Mouse (Mus musculus) stomach, postnatal 0 days (tissue): Measurements from ENCODE around the gene Hsd17b13. TPM values are rescaled to one million over a fixed set of nuclear protein-coding genes. Genes with fewer than 3 reads are reported as not detected.
"Not testable (repeated sequence)": the region's sequence is repeated elsewhere in the genome, so short reads cannot be mapped to it uniquely, and the experiment has no call there.

Source experiments
- ATAC-seq: fragments of 200-750 bp; cut with Nextera tagmentation; 2 replicates; pipeline ENCODE4 v1.8.0; 2017; ENCODE audit not compliant: low FRiP score, low TSS enrichment
- DNase-seq: peaks from one replicate; pipeline ENCODE4 v3.0.0-alpha.2; 2016; ENCODE audit warnings: low spot score
- H3K27ac ChIP-seq: fragments of 300-500 bp; sonication (generic); replicated peaks from 2 replicates; pipeline ENCODE4 v1.5.1; 2014; ENCODE audit warnings: mild to moderate bottlenecking, control low read depth
- H3K27me3 ChIP-seq: fragments of 300-500 bp; sonication (generic); 2 replicates; pipeline ENCODE4 v1.6.1; 2014; ENCODE audit warnings: low read length; ENCODE audit not compliant: control insufficient read depth, insufficient read depth
- H3K36me3 ChIP-seq: fragments of 300-500 bp; sonication (generic); 2 replicates; pipeline ENCODE4 v1.6.1; 2014; ENCODE audit warnings: low read length, mixed read lengths; ENCODE audit not compliant: control insufficient read depth, insufficient read depth
- H3K4me1 ChIP-seq: fragments of 300-500 bp; sonication (generic); replicated peaks from 2 replicates; pipeline ENCODE4 v1.6.1; 2014; ENCODE audit warnings: antibody characterized with exemption; ENCODE audit not compliant: control insufficient read depth, insufficient read depth
- H3K4me2 ChIP-seq: fragments of 300-500 bp; sonication (generic); replicated peaks from 2 replicates; pipeline ENCODE4 v1.6.1; 2014; ENCODE audit warnings: low read depth, mild to moderate bottlenecking, control low read depth, moderate library complexity
- H3K4me3 ChIP-seq: fragments of 300-500 bp; sonication (generic); 2 replicates; pipeline ENCODE4 v1.5.1; 2014; ENCODE audit warnings: low read depth, low read length, control low read depth
- H3K9ac ChIP-seq: fragments of 300-500 bp; sonication (generic); 2 replicates; pipeline ENCODE4 v1.6.1; 2014; ENCODE audit warnings: mild to moderate bottlenecking, low read length, control low read depth, mixed read lengths
- H3K9me3 ChIP-seq: fragments of 300-500 bp; sonication (generic); 2 replicates; pipeline ENCODE4 v1.6.1; 2016; ENCODE audit warnings: low read length; ENCODE audit not compliant: control insufficient read depth
- CTCF ChIP-seq: IDR thresholded peaks from 2 replicates; pipeline ENCODE4 v1.5.1; 2016; ENCODE audit warnings: antibody characterized with exemption, low read depth, mild to moderate bottlenecking, moderate library complexity
- EP300 ChIP-seq: optimal IDR thresholded peaks from 2 replicates; pipeline ENCODE3; 2016; ENCODE audit warnings: antibody characterized with exemption
- WGBS: fragments of 180-500 bp; shearing (Covaris S2); extraction: QIAGEN DNeasy Blood & Tissue Kit; methylation state at CpG from one replicate; pipeline ENCODE4 v1.1.7; 2014; 5-methylcytosine and 5-hydroxymethylcytosine counted together
- polyA plus RNA-seq: library from polyadenylated mRNA; unstranded; fragments of >200 nt; fragmentation: Nextera tagmentation; extraction: Ambion mirVana; gene quantifications from 2 replicates; pipeline ENCODE4 v1.2.1, GENCODE M21; 2015

The Hsd17b13 gene
- 3.2 and 3.4 TPM in 2 replicates for polyA plus RNA-seq

DNA sequence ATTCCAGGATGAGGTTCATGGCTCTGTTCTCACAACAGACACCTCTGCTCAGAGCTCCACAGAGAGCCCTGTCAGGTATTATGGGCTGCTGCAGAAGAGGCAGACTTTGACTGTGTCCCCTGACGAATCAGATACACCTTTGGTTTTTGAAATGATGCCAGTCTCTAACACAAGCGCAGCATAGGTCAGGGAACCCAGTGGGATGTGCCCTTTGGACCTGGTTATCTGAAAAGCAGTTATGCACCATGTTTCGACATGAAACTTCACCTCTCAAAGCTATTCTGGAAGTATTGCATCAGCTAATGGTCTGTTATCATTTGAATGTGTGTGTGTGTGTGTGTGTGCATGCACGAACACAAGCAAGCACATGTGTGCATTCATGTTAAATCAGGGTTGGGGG lies at the start of gene Hsd17b13:
Hsd17b13 (minus strand) TSS at position 114 of the 400 bp plus-strand sequence.
- TF ChIP-seq EP300: no peak
- TF ChIP-seq CTCF: no peak
- H3K27me3 ChIP-seq: no peaks in the 10 kb centered on the region
- H3K9ac ChIP-seq: no peak within 1 kb of the TSS
- H3K4me2 ChIP-seq: no peak within 1 kb of the TSS
- WGBS: 62% methylated on average over 4 of the region's 4 CpGs
- H3K4me3 ChIP-seq: no peak within 1 kb of the TSS
- no peaks in the 10 kb centered on the region for H3K4me1 ChIP-seq
- no peaks in the 10 kb centered on the region for H3K36me3 ChIP-seq
- H3K9me3 ChIP-seq: no peaks in the 10 kb centered on the region
- H3K27ac ChIP-seq: no peak within 1 kb of the TSS
- ATAC-seq (peak; percentile 87), DNase-seq (peak; percentile 54)

- peak; percentile 41 for ATAC-seq
- no peak for TF ChIP-seq EP300
- TF ChIP-seq CTCF: no peak
Measured at GRCm38 (mm10) chr5:104025245-104025854, 48.1 kb upstream of the Hsd17b13 start.

GRCm38 (mm10) chr5:104024762-104025161 lies 47.6 kb upstream of the Hsd17b13 start:
- Histone ChIP-seq H3K27me3 (no peaks in the 10 kb centered on the region), H3K9ac (no peak overlapping the region), H3K4me1 (peaks cover 2% of the 10 kb centered on the region; the same call in 1 of the 2 replicates), H3K27ac (no peak overlapping the region), H3K9me3 (no peaks in the 10 kb centered on the region), H3K4me3 (no peak overlapping the region), H3K4me2 (no peak overlapping the region), H3K36me3 (no peaks in the 10 kb centered on the region)
- TF ChIP-seq EP300 (no peak), CTCF (no peak)
- no peak for DNase-seq
- WGBS: 65% methylated on average over 11 of the region's 11 CpGs
- ATAC-seq: no peak

More at GRCm38 (mm10) chr5:104025245-104025854, 48.1 kb upstream of the Hsd17b13 start:
- Histone ChIP-seq H3K27me3 (no peaks in the 10 kb centered on the region), H3K4me3 (no peak overlapping the region), H3K4me2 (no peak overlapping the region), H3K4me1 (no peaks in the 10 kb centered on the region; the same call in 1 of the 2 replicates), H3K27ac (no peak overlapping the region), H3K9me3 (no peaks in the 10 kb centered on the region), H3K9ac (no peak overlapping the region), H3K36me3 (no peaks in the 10 kb centered on the region)
- 54% methylated on average over 17 of the region's 17 CpGs for WGBS
- DNase-seq: peak; percentile 59

DNA sequence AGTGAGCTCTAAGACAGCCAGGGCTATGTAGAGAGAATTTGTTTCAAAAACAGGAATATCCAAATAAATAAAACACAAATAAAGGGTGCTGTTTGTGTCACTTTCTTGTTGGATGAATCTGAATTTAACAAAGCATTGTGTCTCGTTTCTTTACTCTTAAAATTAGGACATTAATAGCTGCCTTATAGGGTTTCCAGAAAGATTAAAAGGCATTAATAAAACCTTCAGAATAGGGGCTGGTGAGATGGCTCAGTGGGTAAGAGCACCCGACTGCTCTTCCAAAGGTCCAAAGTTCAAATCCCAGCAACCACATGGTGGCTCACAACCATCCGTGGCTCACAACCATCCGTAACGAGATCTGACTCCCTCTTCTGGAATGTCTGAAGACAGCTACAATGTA lies 47.0 kb upstream of the Hsd17b13 start:
- H3K36me3 ChIP-seq, H3K27ac ChIP-seq, DNase-seq, H3K27me3 ChIP-seq, ATAC-seq, H3K4me1 ChIP-seq, H3K9me3 ChIP-seq, H3K4me2 ChIP-seq, H3K4me3 ChIP-seq, H3K9ac ChIP-seq: not testable (repeated sequence)
- WGBS: 75% methylated on average over 5 of the region's 5 CpGs

GRCm38 (mm10) chr5:104023289-104024020 lies 46.2 kb upstream of the Hsd17b13 start:
- no peak overlapping the region; the same call in 1 of the 2 replicates for H3K9ac ChIP-seq
- WGBS: 58% methylated on average over 8 of the region's 8 CpGs
- no peak overlapping the region for H3K4me2 ChIP-seq
- no peak for DNase-seq
- H3K9me3 ChIP-seq: no peaks in the 10 kb centered on the region
- no peak overlapping the region for H3K4me3 ChIP-seq
- no peaks in the 10 kb centered on the region for H3K27me3 ChIP-seq
- peak overlapping the region; percentile 25; the same call in 1 of the 2 replicates for H3K27ac ChIP-seq
- H3K4me1 ChIP-seq: peaks cover 4% of the 10 kb centered on the region; the same call in 1 of the 2 replicates
- ATAC-seq: no peak
- TF ChIP-seq CTCF: no peak
- no peak for TF ChIP-seq EP300
- H3K36me3 ChIP-seq: no peaks in the 10 kb centered on the region

GRCm38 (mm10) chr5:104022558-104022957 lies 45.3 kb upstream of the Hsd17b13 start:
- Histone ChIP-seq H3K4me2 (peak overlapping the region; percentile 58), H3K27ac (peak overlapping the region; percentile 88), H3K27me3 (no peaks in the 10 kb centered on the region), H3K36me3 (peaks cover 4% of the 10 kb centered on the region; the same call in 1 of the 2 replicates), H3K4me1 (peaks cover 4% of the 10 kb centered on the region; the same call in 1 of the 2 replicates), H3K9ac (no peak overlapping the region), H3K9me3 (no peaks in the 10 kb centered on the region), H3K4me3 (no peak overlapping the region)
- ATAC-seq (no peak), DNase-seq (no peak)
- TF ChIP-seq CTCF (no peak), EP300 (no peak)
- WGBS: 51% methylated on average over 5 of the region's 5 CpGs
